Mouse (Mus musculus): ENCODE data around the gene Scp2.

DNA sequence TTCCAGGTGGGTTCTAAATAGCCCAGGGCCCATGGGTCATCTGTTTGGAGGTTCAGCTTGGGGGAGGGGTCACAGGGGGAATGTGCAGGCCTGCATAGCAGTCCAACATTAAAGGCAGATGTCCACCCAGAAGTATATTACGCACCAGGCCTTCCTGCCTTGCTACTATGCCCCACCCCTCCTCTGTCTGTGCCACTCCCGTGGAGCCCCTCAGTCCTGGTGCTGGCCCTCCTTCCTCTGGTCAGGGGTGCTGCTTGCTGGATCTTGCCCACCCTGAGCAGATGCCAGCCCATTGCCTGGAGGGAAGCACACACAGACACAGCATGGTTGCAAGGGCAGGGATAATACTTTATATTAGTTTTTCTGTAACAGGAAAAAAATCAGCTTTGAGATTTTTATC is 130.3 kb downstream of the Scp2 start:
- no peak for TF ChIP-seq CTCF (IDR thresholded peaks at IDR 0.05; ENCODE audit: low read depth, low read length)
- TF ChIP-seq POLR2A (IDR thresholded peaks at IDR 0.05; ENCODE audit: extremely low read depth, insufficient read depth, low read length) = no peak
